Mouse (Mus musculus) MEL (cell line): ENCODE results near the gene Uckl1.

Experiments used
- CTCF ChIP-seq, 3 experiments: IDR thresholded peaks in 2 of 3; conservative IDR thresholded peaks in 1 of 3; 2 replicates each; pipeline ENCODE4 v1.5.1; 2011 to 2012; ENCODE audit warnings: low read length in 3 of 3, low read depth in 2 of 3, mild to moderate bottlenecking in 2 of 3, improper control_type of control experiment in 1 of 3, inconsistent platforms in 1 of 3, mixed read lengths in 1 of 3, moderate library complexity in 1 of 3; ENCODE audit not compliant: control insufficient read depth in 1 of 3, insufficient read depth in 1 of 3, poor library complexity in 1 of 3, severe bottlenecking in 1 of 3
- E2F4 ChIP-seq: IDR thresholded peaks from 2 replicates; pipeline ENCODE4 v1.6.1; 2011; ENCODE audit warnings: low read depth, low read length, improper control_type of control experiment, borderline replicate concordance
- EP300 ChIP-seq, 2 experiments: IDR thresholded peaks; 2 replicates each; pipeline ENCODE4 v1.6.1; 2011; ENCODE audit warnings: improper control_type of control experiment in 2 of 2, low read length in 2 of 2, low read depth in 1 of 2, mild to moderate bottlenecking in 1 of 2
- MYC ChIP-seq: IDR thresholded peaks from 2 replicates; pipeline ENCODE4 v1.6.1; 2011; ENCODE audit warnings: low read depth, mild to moderate bottlenecking, low read length, improper control_type of control experiment, moderate library complexity
- POLR2A ChIP-seq, 2 experiments: IDR thresholded peaks; 2 replicates each; pipeline ENCODE4 v1.6.1; 2011 to 2012; ENCODE audit warnings: low read length in 2 of 2, mild to moderate bottlenecking in 2 of 2, control low read depth in 1 of 2, improper control_type of control experiment in 1 of 2, low read depth in 1 of 2, moderate library complexity in 1 of 2; ENCODE audit not compliant: control insufficient read depth in 1 of 2, insufficient read depth in 1 of 2, poor library complexity in 1 of 2
- POLR2AphosphoS5 ChIP-seq: IDR thresholded peaks from 2 replicates; pipeline ENCODE4 v1.6.1; 2012; ENCODE audit warnings: low read depth, borderline replicate concordance, mild to moderate bottlenecking, inconsistent platforms, low read length, moderate library complexity, mixed read lengths
- SMC3 ChIP-seq: IDR thresholded peaks from 2 replicates; pipeline ENCODE4 v1.6.1; 2011; ENCODE audit warnings: low read depth, low read length, improper control_type of control experiment
- USF2 ChIP-seq, 2 experiments: IDR thresholded peaks; 2 replicates each; pipeline ENCODE4 v1.6.1; 2011 to 2012; ENCODE audit warnings: improper control_type of control experiment in 2 of 2, low read length in 2 of 2, borderline replicate concordance in 1 of 2, inconsistent platforms in 1 of 2, low read depth in 1 of 2, mild to moderate bottlenecking in 1 of 2; ENCODE audit not compliant: insufficient read depth in 1 of 2

GRCm38 (mm10) chr2:181548682-181549081 lies 36.0 kb downstream of the Uckl1 start:
- no peak for TF ChIP-seq POLR2AphosphoS5
- no peak for TF ChIP-seq EP300 (IDR thresholded peaks at IDR 0.05; ENCODE audit: low read depth in 1 of 2, low read length in 2 of 2)
- TF ChIP-seq CTCF (IDR thresholded peaks at IDR 0.05 in 2 of 3, conservative IDR thresholded peaks at IDR 0.05 in 1 of 3; ENCODE audit: control insufficient read depth in 1 of 3, insufficient read depth in 1 of 3, low read depth in 2 of 3, low read length in 3 of 3, poor library complexity in 1 of 3, severe bottlenecking in 1 of 3), result no peak
- no peak for TF ChIP-seq SMC3
- TF ChIP-seq E2F4, result no peak
- TF ChIP-seq MYC, result no peak
- TF ChIP-seq POLR2A (IDR thresholded peaks at IDR 0.05; ENCODE audit: control insufficient read depth in 1 of 2, insufficient read depth in 1 of 2, low read depth in 1 of 2, low read length in 2 of 2, poor library complexity in 1 of 2), result no peak
- TF ChIP-seq USF2 (IDR thresholded peaks at IDR 0.05; ENCODE audit: borderline replicate concordance in 1 of 2, insufficient read depth in 1 of 2, low read depth in 1 of 2, low read length in 2 of 2), result no peak
